Mouse (Mus musculus): ENCODE measurements at regions not wholly inside any gene's neighbourhood (a gene's known extent, or its start where the extent isn't known, plus 50 kb on each side); places are given as distances from the start of the nearest gene placed in this dataset.

- no peak for DNase-seq (ENCODE audit: low spot score)
Observed at GRCm38 (mm10) chr13:44195365-44195764, 410.8 kb downstream of the Cd83 start.

DNA sequence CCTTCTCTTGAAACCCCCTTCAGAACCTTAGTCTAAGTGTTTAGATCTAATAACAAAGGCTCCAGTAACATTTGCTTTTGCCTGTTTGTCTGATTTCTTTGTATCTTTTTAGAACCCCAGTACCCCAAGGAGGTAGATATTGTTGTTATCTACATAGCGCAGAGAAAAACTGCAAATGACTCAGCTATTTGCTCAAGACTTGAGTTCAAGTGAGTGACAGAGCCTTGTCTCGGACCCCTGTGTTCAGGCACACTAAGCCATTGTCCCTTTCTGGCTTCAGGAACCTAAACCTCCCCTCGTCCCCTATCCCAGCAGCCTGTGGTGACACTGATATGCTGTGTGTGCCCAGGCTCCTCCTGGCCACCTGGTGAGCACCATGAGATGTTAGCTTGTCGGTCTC is 421.5 kb downstream of the Cd83 start:
- no peak for DNase-seq (ENCODE audit: low spot score)

GRCm38 (mm10) chr13:44206448-44206847 is 421.9 kb downstream of the Cd83 start:
- DNase-seq (ENCODE audit: low spot score) = no peak

- DNase-seq (ENCODE audit: low spot score) = no peak
Observed at GRCm38 (mm10) chr13:44207400-44208005, 422.9 kb downstream of the Cd83 start.

- no peak for DNase-seq (ENCODE audit: low spot score)
Observed at GRCm38 (mm10) chr13:44209036-44209435, 424.5 kb downstream of the Cd83 start.

GRCm38 (mm10) chr13:44210123-44210522 is 425.5 kb downstream of the Cd83 start:
- DNase-seq (ENCODE audit: low spot score) = no peak

DNA sequence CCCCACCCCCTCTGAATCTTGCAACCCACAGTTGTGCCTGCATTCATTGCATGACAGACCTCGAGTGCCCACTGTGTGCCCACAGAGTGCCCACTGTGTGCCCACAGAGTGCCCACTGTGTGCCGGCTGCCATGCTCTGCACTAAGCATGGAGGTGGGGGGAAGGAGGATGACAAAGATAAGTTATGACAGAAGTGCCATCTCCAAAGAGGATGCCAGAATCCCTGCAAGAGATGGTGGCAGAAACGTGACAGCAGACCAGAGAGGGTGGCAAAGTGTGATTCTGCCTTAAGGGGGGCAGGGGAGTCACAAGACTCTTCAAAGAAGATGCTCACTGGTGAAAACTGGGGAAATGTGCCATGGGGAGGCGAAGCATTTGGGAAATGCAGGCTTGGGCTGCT is 427.8 kb downstream of the Cd83 start:
- DNase-seq (ENCODE audit: low spot score) = no peak

GRCm38 (mm10) chr13:44212936-44213335 is 428.4 kb downstream of the Cd83 start:
- DNase-seq (ENCODE audit: low spot score) = no peak

- DNase-seq (ENCODE audit: low spot score) = no peak
Observed at GRCm38 (mm10) chr13:44218266-44218665, 433.7 kb downstream of the Cd83 start.

- DNase-seq (ENCODE audit: low spot score) = no peak
Observed at GRCm38 (mm10) chr13:44221721-44222120, 437.1 kb downstream of the Cd83 start.

GRCm38 (mm10) chr13:44222335-44222734 is 437.8 kb downstream of the Cd83 start:
- no peak for DNase-seq (ENCODE audit: low spot score)

DNA sequence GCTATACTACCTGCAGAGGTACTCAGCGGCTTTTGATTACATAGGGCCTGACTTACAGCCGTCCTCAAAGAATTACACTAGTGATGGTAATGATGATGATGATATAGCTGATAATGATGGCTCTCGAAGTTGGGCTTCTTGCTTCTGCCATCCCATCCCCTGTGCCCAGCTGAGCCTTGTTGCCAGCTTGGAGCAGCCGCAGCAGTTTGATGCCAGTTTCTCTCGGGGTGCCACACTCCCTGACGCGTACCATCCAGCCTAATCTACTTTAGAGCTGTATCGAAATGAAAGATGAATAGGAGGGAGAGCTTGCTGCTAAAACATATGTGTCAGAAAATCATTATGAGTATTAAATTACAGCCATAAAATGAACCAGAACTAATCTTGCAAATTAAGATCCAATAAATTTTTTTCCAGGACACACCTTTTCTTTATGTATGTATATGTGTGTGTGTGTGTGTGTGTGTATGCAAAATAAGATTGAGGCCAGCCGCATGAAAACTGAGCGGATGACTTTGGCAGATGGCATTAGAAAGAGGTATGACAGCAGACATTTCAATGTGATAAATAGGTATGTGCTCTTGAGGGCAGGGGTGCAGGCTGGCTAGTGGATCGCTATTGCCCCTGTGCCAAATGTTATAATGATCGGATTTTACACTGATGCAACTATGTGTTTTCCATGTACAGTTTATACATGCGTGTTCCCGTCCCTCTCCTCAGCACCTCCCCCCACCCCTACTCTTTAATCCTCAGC is 443.3 kb downstream of the Cd83 start:
- DNase-seq (ENCODE audit: low spot score) = no peak

DNA sequence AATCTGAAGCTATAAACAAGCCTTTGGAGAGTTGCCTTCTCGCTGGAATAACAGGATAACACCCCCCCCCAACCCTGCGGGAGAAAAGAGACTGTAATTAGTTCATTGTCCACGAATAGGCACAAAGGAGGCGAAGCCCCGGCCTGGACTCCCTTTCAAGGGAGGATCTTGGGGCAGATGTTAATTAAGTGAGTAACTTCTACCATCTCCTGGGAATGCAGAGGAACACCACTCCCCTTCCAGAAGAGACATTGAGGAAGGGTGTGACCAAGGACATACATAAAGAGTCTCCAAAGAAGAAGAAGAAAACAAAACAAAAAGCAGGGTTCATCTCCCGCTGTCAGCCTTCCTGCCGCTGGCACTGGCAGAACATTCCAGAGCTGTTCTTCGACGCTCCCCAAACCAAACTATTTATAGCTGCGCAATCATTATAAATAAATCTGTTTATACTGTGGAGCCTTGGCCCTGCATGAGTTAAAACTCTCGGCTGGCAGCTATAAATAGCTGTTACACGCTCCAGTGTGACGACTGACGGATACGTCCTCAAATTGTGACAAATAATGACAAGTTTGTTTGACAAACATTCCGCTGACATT is 444.1 kb downstream of the Cd83 start:
- DNase-seq (ENCODE audit: low spot score) = no peak

DNA sequence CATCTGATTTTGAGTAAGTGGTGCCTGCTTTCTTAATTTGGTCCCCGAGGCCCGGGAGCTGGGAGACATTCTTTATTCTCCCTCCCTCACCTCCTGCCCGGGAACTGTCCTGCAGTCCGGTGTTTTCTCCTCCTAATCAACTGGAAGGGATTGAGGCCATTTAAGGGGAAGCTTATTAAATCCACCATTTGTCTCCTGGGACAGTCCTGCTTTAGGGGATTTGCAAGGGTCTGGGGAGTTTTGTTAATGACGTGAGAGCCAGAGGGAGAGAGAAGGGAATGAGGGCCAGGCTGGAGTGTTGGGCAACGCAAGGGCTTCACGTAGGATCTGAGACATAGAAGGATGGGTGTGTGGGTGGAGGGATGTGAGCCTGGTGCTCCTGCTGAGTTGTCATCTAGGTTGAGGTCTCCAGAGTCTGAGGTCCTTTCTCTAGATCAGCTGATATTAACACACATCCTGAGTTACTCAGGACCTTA is 444.6 kb downstream of the Cd83 start:
- no peak for DNase-seq (ENCODE audit: low spot score)

DNA sequence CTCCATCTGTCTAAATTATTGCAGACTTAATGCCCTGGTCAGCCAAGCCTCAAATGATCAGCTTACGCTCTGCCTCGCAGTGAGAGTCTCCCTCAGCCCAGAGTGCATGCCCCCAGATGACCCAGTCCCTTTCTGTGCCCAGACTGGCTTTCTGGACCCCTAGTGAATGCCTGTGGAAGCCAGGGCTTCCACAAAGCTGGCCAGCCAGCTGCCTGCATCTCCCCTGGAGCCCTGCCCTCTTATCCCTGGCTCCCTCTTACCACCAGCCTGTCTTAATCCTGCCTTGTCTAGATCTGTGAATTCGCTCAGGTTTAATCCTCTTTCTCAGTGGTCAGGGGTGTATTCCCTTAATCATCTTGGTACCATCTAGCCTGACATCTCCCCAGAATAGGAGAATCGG is 446.8 kb downstream of the Cd83 start:
- DNase-seq (ENCODE audit: low spot score) = no peak

DNA sequence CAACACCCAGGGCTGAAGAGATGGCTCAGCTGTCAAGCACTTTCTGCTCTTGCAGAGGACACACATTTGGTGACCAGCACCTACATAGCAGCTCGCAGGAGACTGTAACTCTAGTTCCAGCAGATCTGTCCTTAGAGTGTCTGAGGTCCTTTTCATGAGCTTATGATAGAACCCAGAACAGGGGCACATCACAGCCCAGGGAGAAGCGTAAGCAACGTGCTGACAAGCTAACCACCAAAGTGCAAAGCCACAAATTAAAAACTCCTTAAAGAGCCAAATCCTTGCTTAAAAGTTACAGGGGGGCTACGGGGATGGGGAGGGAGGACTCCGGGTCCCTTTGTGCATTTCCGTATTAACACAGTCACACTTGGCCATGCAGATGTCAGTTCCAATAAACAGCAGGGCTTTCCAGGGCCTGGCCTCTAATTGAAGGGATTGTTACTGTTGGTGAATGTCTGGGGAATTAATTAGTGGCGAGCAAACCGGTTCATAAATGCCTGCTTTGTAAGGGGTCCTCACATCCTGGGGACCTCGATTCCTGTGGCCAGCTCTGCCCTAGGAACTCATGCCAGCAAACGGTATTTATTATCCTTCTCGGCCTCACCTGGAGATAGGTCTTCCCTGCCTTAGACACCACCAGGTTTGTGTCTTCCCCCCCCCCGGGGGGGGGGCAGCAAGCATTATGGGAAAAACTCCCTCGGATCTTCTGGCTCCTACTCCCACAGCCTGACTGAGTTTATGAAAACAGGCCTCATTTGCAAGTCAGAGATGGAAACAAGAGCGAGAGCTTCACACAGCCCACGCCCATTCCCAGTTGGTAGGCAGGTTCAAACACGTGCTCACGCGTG is 447.5 kb downstream of the Cd83 start:
- DNase-seq (ENCODE audit: low spot score) = no peak

GRCm38 (mm10) chr13:44232716-44233051 is 448.1 kb downstream of the Cd83 start:
- DNase-seq (ENCODE audit: low spot score) = no peak

GRCm38 (mm10) chr13:44234241-44234640 is 449.7 kb downstream of the Cd83 start:
- no peak for DNase-seq (ENCODE audit: low spot score)

GRCm38 (mm10) chr13:44235236-44235635 is 450.7 kb downstream of the Cd83 start:
- no peak for DNase-seq (ENCODE audit: low spot score)

DNA sequence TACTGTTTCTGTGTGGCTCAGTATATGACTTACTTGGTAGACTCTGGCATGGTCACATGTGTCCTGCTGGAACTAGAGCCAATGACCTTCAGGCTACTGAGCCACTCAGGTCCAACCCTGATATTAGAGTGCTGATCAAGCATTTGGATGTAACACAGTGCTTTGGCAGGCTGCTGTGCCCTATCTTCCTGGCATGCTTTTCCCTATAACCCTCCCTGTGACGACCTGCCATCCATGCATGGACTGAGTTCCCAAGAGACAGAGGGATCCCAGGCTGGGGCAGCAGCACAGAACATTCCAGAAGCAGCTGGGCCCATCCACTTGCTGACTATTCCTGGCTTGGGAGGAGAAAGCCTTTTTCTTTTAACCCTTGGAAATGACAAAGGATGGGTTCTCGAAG is 451.4 kb downstream of the Cd83 start:
- no peak for DNase-seq (ENCODE audit: low spot score)

- DNase-seq (ENCODE audit: low spot score) = no peak
Observed at GRCm38 (mm10) chr13:44238308-44238707, 453.7 kb downstream of the Cd83 start.

DNA sequence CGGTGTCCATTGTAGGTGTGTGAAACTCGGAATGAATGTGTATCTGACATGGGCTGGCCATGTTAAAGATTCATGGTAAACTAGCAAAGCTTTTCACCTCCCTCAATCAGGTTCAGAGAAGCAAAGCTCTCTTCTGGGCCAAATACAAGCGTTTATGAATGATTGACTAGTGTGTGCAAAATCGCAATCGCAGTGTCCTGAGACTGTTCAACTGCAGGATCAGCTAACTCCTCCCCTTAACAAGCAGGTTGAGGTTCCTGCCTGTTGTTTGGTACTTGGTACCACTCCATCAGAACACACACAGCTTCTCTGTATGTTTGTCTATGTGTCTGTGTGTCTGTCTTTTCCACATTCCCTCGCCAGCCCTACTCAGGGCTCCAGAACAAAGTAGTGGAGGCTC is 458.6 kb downstream of the Cd83 start:
- DNase-seq (ENCODE audit: low spot score) = no peak

Data from urinary bladder, postnatal 25 days (tissue).